Mouse (Mus musculus) right cerebral cortex, adult 18-20 months (tissue): ENCODE measurements around the gene Grb2.
"Not testable (repeated sequence)": the region's sequence is repeated elsewhere in the genome, so short reads cannot be mapped to it uniquely, and the experiment has no call there.

Experiments
- DNase-seq: peaks from one replicate; pipeline ENCODE4 v3.0.0; 2022; ENCODE audit warnings: mixed read lengths

Gene Grb2

GRCm38 (mm10) chr11:115684877-115685276 lies 23.5 kb downstream of the Grb2 start:
- peak; percentile 31 for DNase-seq

GRCm38 (mm10) chr11:115683326-115683725 lies 25.1 kb downstream of the Grb2 start:
- DNase-seq, result no peak

GRCm38 (mm10) chr11:115682411-115682810 lies 26.0 kb downstream of the Grb2 start:
- DNase-seq, result no peak

GRCm38 (mm10) chr11:115679554-115680238 lies 28.7 kb downstream of the Grb2 start:
- DNase-seq, result no peak

- DNase-seq, result peak; percentile 51
Measured at GRCm38 (mm10) chr11:115678861-115679260, 29.5 kb downstream of the Grb2 start.

- no peak for DNase-seq
Measured at GRCm38 (mm10) chr11:115677511-115677910, 30.9 kb downstream of the Grb2 start.

GRCm38 (mm10) chr11:115676738-115677137 lies 31.7 kb downstream of the Grb2 start:
- DNase-seq, result no peak

- DNase-seq, result peak; percentile 74
Measured at GRCm38 (mm10) chr11:115674235-115674865, 34.0 kb downstream of the Grb2 start.

GRCm38 (mm10) chr11:115673471-115674234 lies 34.7 kb downstream of the Grb2 start:
- DNase-seq, result peak; percentile 74

GRCm38 (mm10) chr11:115672226-115672987 lies 36.0 kb downstream of the Grb2 start:
- DNase-seq, result no peak

GRCm38 (mm10) chr11:115670451-115671050 lies 37.8 kb downstream of the Grb2 start:
- DNase-seq, result peak; percentile 77

- DNase-seq, result no peak
Measured at GRCm38 (mm10) chr11:115663676-115664335, 44.6 kb downstream of the Grb2 start.

GRCm38 (mm10) chr11:115660376-115660775 lies 48.0 kb downstream of the Grb2 start:
- peak; percentile 82 for DNase-seq

- peak; percentile 62 for DNase-seq
Measured at GRCm38 (mm10) chr11:115658521-115658920, 49.9 kb downstream of the Grb2 start.

- no peak for DNase-seq
Measured at GRCm38 (mm10) chr11:115654128-115654527, 54.3 kb downstream of the Grb2 start.

- no peak for DNase-seq
Measured at GRCm38 (mm10) chr11:115653194-115653593, 55.2 kb downstream of the Grb2 start.

GRCm38 (mm10) chr11:115651680-115652079 lies 56.7 kb downstream of the Grb2 start:
- DNase-seq, result no peak

GRCm38 (mm10) chr11:115649706-115650105 lies 58.7 kb downstream of the Grb2 start:
- DNase-seq, result peak; percentile 64

GRCm38 (mm10) chr11:115647459-115647858 lies 60.9 kb downstream of the Grb2 start:
- peak; percentile 67 for DNase-seq

GRCm38 (mm10) chr11:115646439-115646838 lies 62.0 kb downstream of the Grb2 start:
- no peak for DNase-seq

- not testable (repeated sequence) for DNase-seq
Measured at GRCm38 (mm10) chr11:115645498-115645897, 62.9 kb downstream of the Grb2 start.

- DNase-seq, result no peak
Measured at GRCm38 (mm10) chr11:115644308-115644707, 64.1 kb downstream of the Grb2 start.
